Comparison of ENCODE assay signal across 8 mouse cellular contexts in genomic region chr3:89394006-89394893, GRCm38 (mm10). TPM values are rescaled to one million over a fixed set of nuclear protein-coding genes. Genes with fewer than 3 reads are reported as not detected.
DNase-seq lines count a peak whose midpoint lies in the region; ATAC-seq lines count a peak whose summit lies in the region.

Gene Zbtb7b, minus strand, starts transcription at chr3:89394776.

- ATAC-seq in hindbrain, embryonic 16.5 days: peak; percentile 49
- ATAC-seq in megakaryocyte-erythroid progenitor cell, adult 5-6 weeks (replicated peaks; ENCODE audit: low FRiP score, low TSS enrichment, poor library complexity, severe bottlenecking): peak; percentile 58

- WGBS in hindbrain, embryonic 16.5 days: under 1% methylated on average over 38 of the region's 42 CpGs

- peaks cover 52% of the 10 kb centered on the region for H3K4me1 ChIP-seq in hindbrain, embryonic 16.5 days (ENCODE audit: control insufficient read depth, insufficient read depth, low read depth, low read length)

- peaks cover 16% of the 10 kb centered on the region for H3K27me3 ChIP-seq in hindbrain, embryonic 16.5 days (replicated peaks; ENCODE audit: control insufficient read depth, insufficient read depth, low read length)

- H3K4me2 ChIP-seq in hindbrain, embryonic 16.5 days (ENCODE audit: low read length): peak within 1 kb of the TSS; percentile 74

- H3K4me3 ChIP-seq in hindbrain, embryonic 16.5 days (ENCODE audit: low read length): peak within 1 kb of the TSS; percentile 45

- peak in 1 of 2 experiments; percentile 45 for DNase-seq in left cerebral cortex, adult 18-20 months (ENCODE audit: low spot score in 2 of 2)
- no peak for DNase-seq in left cerebral cortex, adult 11 months (ENCODE audit: low spot score)
- peak; percentile 90 to 93 for DNase-seq in cerebellum, postnatal 25 days
- DNase-seq in gastrocnemius, adult 8-10 months (ENCODE audit: low spot score in 2 of 2): peak; percentile 79 to 86
- peak; percentile 51 to 56 for DNase-seq in left cerebral cortex, postnatal 25 days (ENCODE audit: low spot score in 2 of 2)
- peak; percentile 60 for DNase-seq in right cerebral cortex, postnatal 14 days

- H3K9ac ChIP-seq in hindbrain, embryonic 16.5 days (ENCODE audit: low read depth, low read length): peak within 1 kb of the TSS; percentile 53

- no peaks in the 10 kb centered on the region for H3K9me3 ChIP-seq in hindbrain, embryonic 16.5 days (ENCODE audit: control insufficient read depth, low read length)

- H3K36me3 ChIP-seq in hindbrain, embryonic 16.5 days (ENCODE audit: control insufficient read depth, insufficient read depth, low read length): no peaks in the 10 kb centered on the region

- intact Hi-C loops in left cerebral cortex, postnatal 25 days (cut with DNase I): no loop called here

- H3K27ac ChIP-seq in hindbrain, embryonic 16.5 days (ENCODE audit: low read depth, low read length): peak within 1 kb of the TSS; percentile 79

RNA-seq across cellular contexts. Expression of gene Zbtb7b, which starts in this region (rescaled TPM):
- 10 to 100 TPM; 13.6 to 15.5 TPM for total RNA-seq in left cerebral cortex, adult 18-20 months (2021)
- total RNA-seq in gastrocnemius, adult 8-10 months (2022): 10 to 100 TPM; 24.0 to 29.5 (median 27.7) TPM
- polyA plus RNA-seq in hindbrain, embryonic 16.5 days (2015; fragmentation: Nextera tagmentation; extraction: Ambion mirVana): 0.79 and 0.88 TPM in 2 replicates
- 10 to 100 TPM; 11.9 to 14.8 TPM for total RNA-seq in left cerebral cortex, postnatal 25 days (2021)
- 5.0 and 6.6 TPM in 2 replicates for total RNA-seq in megakaryocyte-erythroid progenitor cell, adult 5-6 weeks (2014; fragmentation: Nextera tagmentation)
- total RNA-seq in megakaryocyte-erythroid progenitor cell, adult 5-6 weeks (2017): 7.3 and 11.5 TPM in 2 replicates

Comparison
In these comparisons a context has a peak if more than half of its experiments do, and no peak if none do; other contexts are left out.
1. Peak in ATAC-seq, H3K4me3 ChIP-seq, H3K27ac ChIP-seq, H3K9ac ChIP-seq and H3K4me2 ChIP-seq in hindbrain, embryonic 16.5 days; RNA of the gene not detected or under 1 TPM.